Mouse (Mus musculus) CD4-positive helper T cell, adult 2 months (primary cell): ENCODE measurements around the gene Fktn.
"Not testable (repeated sequence)": the region's sequence is repeated elsewhere in the genome, so short reads cannot be mapped to it uniquely, and the experiment has no call there.

Source experiments
- DNase-seq: peaks from one replicate; pipeline ENCODE4 v3.0.0-alpha.2; 2012; ENCODE audit warnings: low read depth, missing footprints, low spot score

The Fktn gene

DNA sequence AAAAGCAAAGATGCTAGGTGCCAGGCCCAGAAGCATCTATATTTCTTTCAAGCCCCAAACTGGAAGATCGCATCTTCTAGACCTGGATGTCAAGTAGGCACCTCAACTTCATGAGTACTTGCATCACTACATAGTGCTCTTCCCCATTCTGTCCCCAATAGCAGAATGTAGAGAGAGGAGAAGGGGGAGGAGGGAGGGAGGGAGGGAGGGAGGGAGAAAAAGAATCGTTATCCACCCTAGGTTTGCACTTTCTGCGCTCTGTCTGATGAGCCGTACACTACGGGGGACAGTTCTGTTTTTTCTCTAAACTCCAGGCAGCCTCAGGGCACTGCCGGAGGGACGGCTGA, at the start of gene Fktn:
Fktn (plus strand) TSS at position 295 of the 347 bp plus-strand sequence.
- no peak for DNase-seq

DNA sequence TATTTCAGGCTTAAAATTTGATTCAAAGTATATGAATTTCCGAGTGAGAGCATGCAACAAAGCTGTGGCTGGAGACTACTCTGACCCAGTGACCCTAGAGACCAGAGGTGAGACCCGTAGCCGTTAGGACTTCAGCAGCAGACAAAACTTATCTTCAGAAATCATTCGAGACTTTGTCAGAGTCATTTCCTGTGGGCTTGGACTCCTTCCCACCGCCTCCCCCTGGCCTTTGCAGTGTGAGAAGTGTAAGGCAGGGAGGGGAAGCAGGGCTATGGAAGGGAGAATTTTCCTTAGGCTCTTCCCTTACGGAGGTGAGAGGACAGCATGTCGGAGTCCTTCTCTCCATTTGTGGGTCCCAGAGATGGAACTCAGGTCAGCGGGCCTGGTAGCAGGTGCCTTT, 31.7 kb upstream of the Fktn start:
- DNase-seq: no peak

DNA sequence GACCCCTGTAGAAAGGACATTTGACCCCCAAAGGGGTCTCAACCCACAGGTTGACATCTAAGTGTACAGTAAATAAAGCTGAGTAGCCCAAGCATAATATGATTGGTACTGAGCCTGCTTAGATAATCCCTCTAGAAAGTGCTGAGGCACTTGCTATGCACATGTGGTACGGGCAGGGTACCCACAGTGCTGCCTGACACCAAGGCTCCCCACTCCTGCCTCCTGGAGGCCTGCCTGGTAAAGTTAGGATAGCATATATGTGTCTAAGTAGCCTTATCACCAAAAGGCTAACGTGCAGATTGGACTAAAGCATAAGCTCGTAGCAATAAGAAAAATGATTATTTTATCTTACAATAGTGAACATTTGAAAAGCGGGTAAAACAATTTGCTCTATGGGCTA, 24.8 kb upstream of the Fktn start:
- DNase-seq: no peak

DNA sequence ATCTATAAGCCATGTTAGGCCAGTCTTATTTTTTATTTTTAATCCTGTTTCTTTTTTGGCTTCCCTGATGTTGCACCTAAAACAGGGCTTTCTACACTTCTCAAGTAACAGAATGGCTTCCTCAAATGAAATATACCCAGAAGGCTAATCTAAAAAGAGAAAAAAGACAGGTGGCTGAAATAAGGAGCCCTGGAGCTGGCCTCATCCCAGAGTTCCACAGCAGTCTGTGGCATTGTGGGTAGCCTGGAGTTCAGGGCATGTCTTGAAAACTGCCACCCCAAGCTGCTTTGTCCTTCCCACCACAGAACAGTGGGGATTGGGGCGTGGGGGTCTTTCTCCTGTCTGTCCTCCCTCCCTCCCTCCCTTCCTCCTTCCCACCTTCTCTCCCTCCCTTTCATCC, 22.4 kb upstream of the Fktn start:
- no peak for DNase-seq

DNA sequence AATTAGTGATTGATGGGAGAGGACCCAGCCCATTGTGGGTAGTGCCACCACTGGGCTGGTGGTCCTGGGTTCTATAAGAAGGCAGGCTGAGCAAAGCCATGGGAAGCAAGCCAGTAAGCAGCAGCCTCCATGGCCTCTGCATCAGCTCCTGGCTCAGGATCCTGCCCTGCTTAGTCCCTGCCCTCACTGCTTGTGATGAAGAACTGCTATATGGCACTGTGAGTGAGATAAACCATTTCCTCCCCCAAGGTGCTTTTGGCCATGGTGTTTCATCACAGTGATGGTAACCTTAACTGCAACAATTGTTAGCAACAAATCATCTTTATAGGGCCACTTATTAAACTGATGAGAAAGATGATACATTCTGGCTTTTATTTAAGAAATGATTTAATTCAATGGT, 4.6 kb upstream of the Fktn start:
- DNase-seq: not testable (repeated sequence)

DNA sequence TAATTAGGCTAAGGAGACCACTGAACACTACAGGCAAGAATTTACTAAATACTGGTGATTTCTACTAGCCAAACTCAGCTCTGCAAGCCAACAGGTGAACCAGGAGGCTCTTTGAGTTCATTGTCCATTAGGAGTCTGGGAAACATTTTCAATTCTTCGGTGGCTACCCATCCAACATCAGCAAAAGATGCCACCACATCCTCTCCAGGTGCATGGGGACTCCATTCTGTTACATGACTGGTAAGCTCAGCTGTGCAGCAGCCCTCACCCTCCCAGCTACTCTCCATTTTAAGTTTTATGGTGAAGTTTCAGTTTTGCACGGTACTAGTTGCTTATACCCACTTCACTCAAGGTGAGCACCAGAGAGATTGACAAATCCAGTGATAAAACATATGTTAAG, 3.8 kb upstream of the Fktn start:
- DNase-seq: no peak

DNA sequence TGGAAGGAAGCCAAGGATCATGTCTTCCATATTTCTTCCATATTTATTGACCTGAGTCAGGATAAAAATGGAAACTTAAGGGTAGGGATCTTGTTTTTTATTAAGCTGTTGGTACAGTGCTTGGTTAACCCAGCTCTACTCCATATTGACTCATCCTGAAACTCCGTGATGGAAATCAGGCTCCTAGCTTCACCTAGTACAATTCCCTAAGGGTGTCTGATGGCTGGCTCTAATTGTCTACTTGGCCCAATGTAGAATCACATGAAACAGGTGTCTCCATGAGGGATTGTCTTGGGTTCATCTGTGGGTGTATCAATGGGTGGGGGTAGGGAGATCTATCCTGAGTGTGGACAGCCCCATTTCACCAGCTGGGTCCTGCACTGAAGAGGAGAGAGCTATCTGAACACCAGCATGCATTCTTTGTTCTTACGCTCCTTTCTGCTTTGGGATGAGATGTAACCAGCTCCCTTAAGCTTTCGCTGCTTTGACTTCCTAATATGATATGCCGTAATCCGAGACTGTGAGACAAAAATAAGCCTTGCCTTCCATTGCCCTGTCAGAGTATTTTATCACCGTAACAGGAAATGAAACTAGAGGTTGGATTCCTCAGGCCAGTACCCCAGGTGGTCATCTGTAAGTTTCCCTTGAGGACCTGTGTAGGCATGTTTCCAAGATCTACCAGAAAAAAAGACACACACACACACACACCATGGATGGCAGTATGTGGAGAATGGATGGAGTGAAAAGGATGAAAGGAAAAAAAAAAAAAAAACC, 3.1 kb upstream of the Fktn start:
- DNase-seq: no peak

DNA sequence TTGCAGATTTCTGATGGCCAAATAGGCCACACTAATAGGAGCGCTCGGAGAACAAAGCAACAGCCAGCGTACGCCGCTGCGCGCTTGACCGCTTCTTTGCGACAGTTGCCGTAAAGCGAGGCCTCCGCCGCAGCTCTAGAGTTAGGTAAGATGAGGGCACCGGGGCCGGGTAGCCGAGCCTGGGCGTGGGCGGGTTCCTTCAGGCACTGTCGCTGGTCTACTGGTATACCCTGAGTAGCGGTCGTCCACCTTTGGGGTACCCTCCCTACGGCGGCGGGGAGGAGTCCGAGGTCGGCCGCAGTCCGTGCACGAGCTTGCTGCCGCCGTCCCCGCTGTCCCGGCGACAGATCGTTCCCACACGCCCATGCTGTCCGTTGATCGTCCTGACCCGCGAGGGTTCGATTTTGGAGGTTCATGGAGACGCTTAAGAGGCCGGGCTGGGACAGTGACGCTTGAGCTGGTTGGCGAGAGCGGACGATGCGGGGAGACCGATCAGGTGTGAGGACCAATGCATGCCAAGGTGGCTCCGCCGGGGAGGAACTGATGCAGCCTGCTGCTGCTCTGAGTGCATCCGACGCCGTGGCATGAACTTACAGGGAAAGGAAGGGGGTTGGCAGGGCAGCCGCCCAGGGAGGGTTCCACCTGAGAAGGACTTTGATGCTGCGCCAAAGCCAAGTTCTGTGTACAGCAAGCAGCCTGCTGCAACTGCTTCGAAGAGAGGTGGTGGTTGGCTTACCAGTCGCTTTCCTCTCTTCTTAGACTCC, 435 bp downstream of the Fktn start:
- peak; percentile 89 for DNase-seq

DNA sequence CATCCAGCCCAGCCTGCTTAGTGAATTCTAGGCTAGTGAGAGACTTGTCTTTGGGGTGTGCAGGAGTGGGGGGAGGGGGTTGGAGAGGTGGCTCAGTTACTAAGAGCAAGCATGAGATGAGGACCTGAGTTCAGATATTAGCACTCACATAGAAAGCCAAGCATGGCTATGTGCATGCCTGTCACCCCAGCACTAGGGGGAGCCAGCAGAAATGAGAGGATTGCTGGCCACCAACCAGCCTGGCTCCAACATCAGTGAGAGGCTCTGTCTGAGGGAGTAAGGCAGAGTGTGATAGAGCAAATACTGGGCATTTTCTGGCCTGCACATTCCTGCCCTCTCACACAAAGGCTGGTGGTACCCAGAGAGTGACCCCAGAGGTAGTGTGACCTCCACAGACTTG, 2.2 kb downstream of the Fktn start:
- peak; percentile 27 for DNase-seq

DNA sequence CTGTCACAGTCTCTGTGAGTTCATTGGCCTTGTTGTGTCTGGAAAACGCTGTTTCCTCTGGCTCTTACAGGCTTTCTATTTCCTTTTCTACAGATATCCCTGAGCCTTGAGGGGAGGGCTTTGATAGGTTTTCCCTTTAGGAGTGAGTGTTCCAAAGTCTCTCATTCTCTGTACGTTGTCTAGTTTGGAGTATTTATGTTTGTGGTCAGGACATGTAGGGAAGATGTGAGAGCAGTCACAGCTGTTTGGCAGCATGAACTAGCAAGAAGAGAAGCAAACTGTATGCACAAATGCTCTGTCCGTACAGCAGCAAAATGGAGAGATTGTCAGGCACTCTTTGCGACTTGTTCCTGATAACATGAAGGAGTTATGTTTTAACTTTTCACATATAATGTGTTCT, 3.7 kb downstream of the Fktn start:
- no peak for DNase-seq

DNA sequence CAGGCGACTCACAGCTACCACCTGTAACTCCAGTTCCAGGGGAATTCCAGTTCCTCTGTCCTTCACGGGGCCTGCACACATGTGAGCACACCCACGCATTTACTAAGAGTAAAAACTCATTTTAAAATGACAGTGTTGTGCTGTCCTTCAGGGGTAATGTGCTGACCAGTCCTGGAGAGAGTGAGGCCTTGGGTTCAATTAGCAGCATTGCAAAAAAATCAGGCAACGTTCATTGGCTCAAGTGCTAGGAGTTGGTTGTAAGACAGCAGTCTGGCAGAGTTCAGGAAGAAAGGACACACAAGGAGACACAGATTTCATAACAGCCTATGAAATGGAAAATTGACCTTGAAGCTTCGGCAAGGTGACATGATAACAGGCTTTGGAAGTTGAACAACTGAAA, 4.5 kb downstream of the Fktn start:
- no peak for DNase-seq

DNA sequence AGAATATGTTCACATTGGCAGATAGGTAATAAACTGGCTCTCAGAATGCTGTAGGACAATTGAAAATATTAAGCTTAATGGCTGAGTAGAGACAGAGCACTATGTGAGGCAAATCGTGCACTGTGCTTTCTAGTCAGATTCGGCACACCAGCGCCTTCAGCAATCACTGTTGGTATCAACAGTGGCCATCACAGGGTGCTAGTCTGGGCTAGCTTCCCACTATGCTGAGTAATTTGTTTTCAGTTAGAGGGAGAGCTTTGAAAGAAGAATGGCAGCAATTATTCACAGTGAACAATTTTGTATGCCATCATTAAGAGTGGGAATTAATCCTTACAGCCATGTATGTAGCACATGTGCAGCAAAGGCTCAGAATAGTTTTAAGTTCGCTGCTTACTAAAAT, 8.7 kb downstream of the Fktn start:
- DNase-seq: no peak

DNA sequence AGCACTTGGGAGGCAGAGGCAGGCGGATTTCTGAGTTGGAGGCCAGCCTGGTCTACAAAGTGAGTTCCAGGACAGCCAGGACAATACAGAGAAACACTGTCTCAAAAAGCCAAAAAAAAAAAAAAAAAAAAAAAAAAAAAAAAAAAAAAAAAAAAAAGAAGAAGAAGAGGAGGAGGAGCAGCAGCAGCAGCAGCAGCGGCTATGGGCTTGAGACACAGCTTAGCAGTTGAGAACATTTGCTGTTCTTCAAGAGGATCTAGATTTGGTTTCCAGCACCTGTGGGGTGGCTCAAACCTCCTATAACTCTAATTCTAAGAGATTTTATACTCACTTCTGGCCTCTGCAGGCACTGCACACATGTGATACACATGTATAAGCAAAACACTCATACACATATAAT, 12.3 kb downstream of the Fktn start:
- DNase-seq: not testable (repeated sequence)

DNA sequence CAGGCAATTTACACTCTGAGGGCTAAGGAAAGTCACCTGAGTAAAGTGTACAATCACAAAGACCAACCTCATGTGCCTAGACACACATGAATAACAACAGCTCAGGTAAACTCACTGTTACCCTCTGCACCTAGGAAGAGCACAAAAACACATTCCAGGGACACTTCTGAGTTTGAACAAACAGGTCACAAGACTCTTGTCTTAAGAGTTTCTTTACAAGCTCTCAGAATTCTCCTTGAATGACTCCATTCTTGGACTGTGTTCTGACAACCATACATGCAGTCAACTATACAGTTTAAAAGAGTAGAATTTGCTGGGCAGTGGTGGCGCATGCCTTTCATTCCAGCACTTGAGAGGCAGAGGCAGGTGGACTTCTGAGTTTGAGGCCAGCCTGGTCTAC, 14.3 kb downstream of the Fktn start:
- no peak for DNase-seq

DNA sequence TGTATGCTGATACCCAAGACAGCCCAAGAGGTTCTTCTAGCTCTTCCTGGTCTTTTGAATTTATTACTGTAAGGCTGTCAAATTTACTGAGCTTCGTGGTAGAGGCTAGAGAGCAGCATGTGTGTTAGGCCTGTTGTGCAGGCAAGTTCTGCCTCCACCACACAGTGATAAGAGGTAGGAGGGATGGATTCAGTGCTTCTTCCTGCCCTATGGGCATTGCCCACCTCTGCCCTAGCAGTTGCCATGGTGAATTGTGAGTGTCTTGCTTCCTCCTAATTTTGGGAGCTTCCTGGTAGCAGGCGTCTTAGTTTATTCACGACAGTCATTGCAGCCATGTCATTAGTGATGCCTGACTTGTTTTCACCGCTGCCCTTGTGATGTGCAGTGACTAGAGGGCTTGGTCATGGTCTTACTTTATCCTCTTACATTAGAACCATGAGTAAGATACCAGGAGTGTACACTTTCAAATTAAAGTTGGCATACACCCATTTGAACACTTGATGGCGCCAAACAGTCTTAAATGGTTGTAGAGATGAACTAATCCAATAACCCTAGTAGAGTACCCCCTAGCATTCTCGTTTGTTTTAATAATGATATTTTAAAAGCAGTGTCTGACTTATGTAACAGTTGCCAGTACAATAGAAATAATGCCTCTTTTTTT, 25.3 kb downstream of the Fktn start:
- peak; percentile 46 for DNase-seq

DNA sequence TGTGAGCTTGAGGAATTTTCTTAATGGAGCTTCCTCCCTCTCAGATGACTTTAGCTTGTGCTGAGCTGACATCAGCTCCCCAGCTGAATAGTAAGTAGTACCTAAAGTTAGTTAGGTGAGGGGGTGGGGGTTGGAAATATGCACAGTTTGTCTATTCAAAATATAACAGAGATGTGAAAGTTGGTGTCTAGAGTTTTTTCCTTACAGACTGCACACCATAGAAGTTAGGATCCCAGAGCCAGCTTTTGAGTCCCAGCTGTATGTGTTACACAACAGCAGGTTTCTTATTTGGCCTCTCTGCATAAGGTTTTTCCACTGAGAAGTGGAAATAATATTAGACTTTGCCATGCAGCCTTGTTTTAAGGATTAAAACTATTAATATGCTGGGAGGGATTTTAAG, 36.0 kb downstream of the Fktn start:
- no peak for DNase-seq

DNA sequence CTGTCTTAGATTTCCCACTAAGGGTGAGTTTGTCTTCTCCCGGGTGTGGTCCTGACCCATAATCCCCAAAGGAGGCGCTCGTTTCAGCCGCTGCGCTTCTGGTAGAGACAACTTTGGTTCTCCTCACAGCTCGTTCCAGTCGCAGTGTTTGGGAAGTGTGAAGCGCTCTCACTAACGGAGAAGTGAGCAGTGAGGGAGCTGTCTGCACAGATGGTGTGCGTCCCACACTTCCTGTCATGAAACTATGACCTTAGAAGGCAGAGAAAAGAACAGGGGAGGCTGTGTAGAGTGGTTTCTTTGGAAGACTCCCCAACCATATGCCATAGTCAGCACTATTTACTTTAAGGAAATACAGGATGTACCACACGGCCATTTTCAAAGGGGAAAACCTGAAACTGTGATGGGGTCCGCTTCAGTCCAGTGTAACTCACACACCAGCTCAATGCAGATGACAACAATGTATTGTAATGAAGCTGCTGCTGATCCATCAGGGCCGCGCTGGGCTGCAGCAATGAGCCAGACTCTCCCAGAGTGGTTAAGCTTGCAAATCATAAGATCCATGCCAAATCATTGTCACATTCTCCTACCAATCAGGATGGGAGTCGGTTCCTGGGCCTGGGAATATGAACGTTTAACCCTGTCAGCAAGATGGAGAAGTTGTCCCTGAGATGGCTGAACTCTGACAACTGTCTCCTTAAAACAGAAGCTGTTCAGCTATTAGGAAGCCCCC, 36.8 kb downstream of the Fktn start:
- DNase-seq: no peak

DNA sequence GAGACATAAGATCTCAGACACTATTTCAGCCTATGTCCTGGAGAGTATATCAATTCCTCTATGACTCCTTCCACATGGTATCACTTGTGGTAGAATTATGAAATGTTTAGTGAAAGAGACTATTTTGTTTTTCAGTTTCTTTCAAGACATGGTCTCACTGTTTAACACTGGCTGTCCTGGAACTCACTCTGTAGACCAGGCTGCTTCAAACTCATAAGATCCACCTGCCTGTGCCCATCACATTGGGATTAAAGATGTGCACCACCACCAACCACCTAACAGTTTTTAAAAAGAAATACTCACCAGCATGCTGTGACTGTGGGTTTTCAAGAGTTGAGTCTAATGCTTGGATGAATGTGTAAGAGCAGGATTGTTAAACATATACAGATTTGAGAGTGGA, 43.2 kb downstream of the Fktn start:
- no peak for DNase-seq

DNA sequence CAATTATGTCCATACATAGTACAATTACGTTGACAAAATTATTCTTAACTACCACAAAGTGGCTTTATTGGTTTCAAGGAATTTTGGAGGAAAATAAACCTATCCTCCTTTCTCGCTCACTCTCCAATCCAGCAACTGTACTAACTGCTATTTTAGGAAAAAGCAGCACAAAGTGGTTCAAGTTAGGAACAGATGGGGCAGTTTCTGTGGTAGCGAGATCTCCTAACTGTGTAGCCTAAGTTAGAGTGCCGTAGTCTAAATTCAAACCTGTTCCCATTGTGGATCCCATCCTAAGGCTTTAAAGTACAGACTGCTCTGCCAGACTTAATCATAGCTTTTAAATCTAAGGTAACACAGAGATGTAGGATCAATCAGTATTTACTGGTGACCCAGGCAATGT, 45.0 kb downstream of the Fktn start:
- no peak for DNase-seq

DNA sequence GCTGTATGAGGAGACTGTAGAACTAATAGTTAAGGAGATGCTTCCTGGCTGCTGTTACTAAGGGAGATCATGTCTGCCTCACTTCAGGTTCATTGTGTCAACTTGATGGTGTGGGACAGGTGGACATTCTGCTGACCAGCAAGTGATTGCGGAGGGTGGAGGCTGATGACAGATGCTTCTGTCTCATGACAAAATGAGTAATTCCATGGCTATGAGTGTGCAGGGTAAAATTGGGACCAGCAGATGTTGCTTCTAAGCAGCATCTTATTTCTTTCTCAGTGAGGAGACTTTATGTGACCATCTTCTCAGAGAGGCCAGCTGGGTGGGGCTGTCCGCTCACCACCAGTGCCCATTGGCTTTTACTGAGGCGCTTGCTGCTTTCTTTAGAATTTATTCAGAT, 45.9 kb downstream of the Fktn start:
- DNase-seq: no peak

DNA sequence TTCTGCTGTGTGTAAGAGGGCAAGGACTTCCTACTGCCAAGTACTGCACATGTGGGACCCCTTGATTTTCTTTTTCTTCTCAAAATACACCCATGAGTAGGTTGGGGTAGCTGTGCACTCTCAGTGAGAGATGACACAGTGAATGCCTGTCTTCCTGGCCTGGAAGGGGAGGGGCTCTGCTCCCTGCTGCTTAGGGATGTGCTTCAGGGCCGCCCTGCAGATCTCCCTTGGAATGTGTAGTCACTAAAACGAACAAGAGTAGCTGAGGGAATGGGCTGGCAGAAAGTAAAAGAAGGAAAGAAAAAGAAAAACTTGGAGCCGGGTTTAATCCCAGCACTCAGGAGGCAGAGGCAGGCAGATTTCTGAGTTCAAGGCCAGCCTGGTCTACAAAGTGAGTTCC, 48.7 kb downstream of the Fktn start:
- no peak for DNase-seq
